Mouse (Mus musculus) A20 (cell line): ENCODE measurements around the gene Corin.
A peak's percentile ranks its signal among the peaks of the same experiment; 100 is the strongest.

Experiments used
- DNase-seq: peaks from one replicate; pipeline ENCODE4 v3.0.0-alpha.2; 2011; ENCODE audit warnings: low read depth, low spot score

Corin gene

GRCm38 (mm10) chr5:72443007-72443406 lies 61.3 kb downstream of the Corin start:
- DNase-seq, result no peak

GRCm38 (mm10) chr5:72441181-72441580 lies 63.1 kb downstream of the Corin start:
- DNase-seq, result no peak

GRCm38 (mm10) chr5:72435085-72435484 lies 69.2 kb downstream of the Corin start:
- DNase-seq, result no peak

- DNase-seq, result no peak
Observed at GRCm38 (mm10) chr5:72431856-72432255, 72.4 kb downstream of the Corin start.

GRCm38 (mm10) chr5:72427556-72427955 lies 76.7 kb downstream of the Corin start:
- no peak for DNase-seq

GRCm38 (mm10) chr5:72425342-72426010 lies 78.8 kb downstream of the Corin start:
- DNase-seq, result no peak

GRCm38 (mm10) chr5:72411874-72412329 lies 92.4 kb downstream of the Corin start:
- no peak for DNase-seq

GRCm38 (mm10) chr5:72410841-72411240 lies 93.4 kb downstream of the Corin start:
- no peak for DNase-seq

GRCm38 (mm10) chr5:72403376-72403775 lies 100.9 kb downstream of the Corin start:
- DNase-seq, result no peak

- DNase-seq, result no peak
Observed at GRCm38 (mm10) chr5:72402913-72403312, 101.4 kb downstream of the Corin start.

GRCm38 (mm10) chr5:72401778-72402177 lies 102.5 kb downstream of the Corin start:
- no peak for DNase-seq

- DNase-seq, result no peak
Observed at GRCm38 (mm10) chr5:72401251-72401650, 103.0 kb downstream of the Corin start.

GRCm38 (mm10) chr5:72382148-72382547 lies 122.1 kb downstream of the Corin start:
- no peak for DNase-seq

GRCm38 (mm10) chr5:72380616-72381015 lies 123.7 kb downstream of the Corin start:
- DNase-seq, result no peak

- no peak for DNase-seq
Observed at GRCm38 (mm10) chr5:72368004-72368403, 136.3 kb downstream of the Corin start.

GRCm38 (mm10) chr5:72365801-72366200 lies 138.5 kb downstream of the Corin start:
- DNase-seq, result no peak

- DNase-seq, result no peak
Observed at GRCm38 (mm10) chr5:72363838-72364237, 140.4 kb downstream of the Corin start.

GRCm38 (mm10) chr5:72353746-72354145 lies 150.5 kb downstream of the Corin start:
- DNase-seq, result no peak

- peak; percentile 82 for DNase-seq
Observed at GRCm38 (mm10) chr5:72350081-72350758, 154.1 kb downstream of the Corin start.

- no peak for DNase-seq
Observed at GRCm38 (mm10) chr5:72348591-72348990, 155.7 kb downstream of the Corin start.

GRCm38 (mm10) chr5:72335873-72336272 lies 168.4 kb downstream of the Corin start:
- no peak for DNase-seq

- no peak for DNase-seq
Observed at GRCm38 (mm10) chr5:72332901-72333300, 171.4 kb downstream of the Corin start.

- DNase-seq, result no peak
Observed at GRCm38 (mm10) chr5:72331217-72331616, 173.1 kb downstream of the Corin start.
